Mouse (Mus musculus) neural tube, embryonic 11.5 days (tissue): Measurements from ENCODE around the gene Gbf1. TPM values are rescaled to one million over a fixed set of nuclear protein-coding genes. Genes with fewer than 3 reads are reported as not detected.

Source experiments
- ATAC-seq: fragments of 200-750 bp; cut with Nextera tagmentation; 2 replicates; pipeline ENCODE4 v1.8.0; 2017; ENCODE audit warnings: moderate number of reproducible peaks, mild to moderate bottlenecking, moderate TSS enrichment, moderate library complexity; ENCODE audit not compliant: insufficient read depth, low FRiP score, low TSS enrichment
- DNase-seq: peaks from one replicate; pipeline ENCODE4 v3.0.0-alpha.2; 2015; ENCODE audit warnings: low spot score
- H3K27ac ChIP-seq: fragments of 300-500 bp; sonication (generic); 2 replicates; pipeline ENCODE4 v1.5.1; 2014; ENCODE audit warnings: low read depth, mild to moderate bottlenecking, low read length
- H3K27me3 ChIP-seq: fragments of 300-500 bp; sonication (generic); 2 replicates; pipeline ENCODE4 v1.6.1; 2014; ENCODE audit warnings: mild to moderate bottlenecking, low read length, mixed read lengths; ENCODE audit not compliant: control insufficient read depth, insufficient read depth
- H3K36me3 ChIP-seq: fragments of 300-500 bp; sonication (generic); 2 replicates; pipeline ENCODE4 v1.6.1; 2014; ENCODE audit warnings: mild to moderate bottlenecking, low read length, moderate library complexity, mixed read lengths; ENCODE audit not compliant: control insufficient read depth, insufficient read depth
- H3K4me1 ChIP-seq: fragments of 300-500 bp; sonication (generic); 2 replicates; pipeline ENCODE4 v1.6.1; 2014; ENCODE audit warnings: low read length, mixed read lengths; ENCODE audit not compliant: control insufficient read depth, insufficient read depth
- H3K4me2 ChIP-seq: fragments of 300-500 bp; sonication (generic); 2 replicates; pipeline ENCODE4 v1.6.1; 2014; ENCODE audit warnings: low read depth, mild to moderate bottlenecking, moderate library complexity
- H3K4me3 ChIP-seq: fragments of 300-500 bp; sonication (generic); 2 replicates; pipeline ENCODE4 v1.5.1; 2014; ENCODE audit warnings: low read depth, low read length
- H3K9ac ChIP-seq: fragments of 300-500 bp; sonication (generic); 2 replicates; pipeline ENCODE4 v1.6.1; 2014; ENCODE audit warnings: mild to moderate bottlenecking, low read length
- H3K9me3 ChIP-seq: fragments of 300-500 bp; sonication (generic); 2 replicates; pipeline ENCODE4 v1.6.1; 2016; ENCODE audit warnings: low read length; ENCODE audit not compliant: control insufficient read depth
- WGBS: fragments of 180-500 bp; shearing (Covaris S2); extraction: QIAGEN DNeasy Blood & Tissue Kit; methylation state at CpG from one replicate; pipeline ENCODE4 v1.1.7; 2014; 5-methylcytosine and 5-hydroxymethylcytosine counted together
- polyA plus RNA-seq: library from polyadenylated mRNA; unstranded; fragments of >200 nt; fragmentation: Nextera tagmentation; extraction: Ambion mirVana; gene quantifications from 2 replicates; pipeline ENCODE4 v1.2.1, GENCODE M21; 2014

Gene Gbf1
- polyA plus RNA-seq, 1 experiment from 2014 or later = 52.0 TPM

- no peak for DNase-seq
- Histone ChIP-seq H3K27me3 (no peaks in the 10 kb centered on the region), H3K4me2 (no peak overlapping the region), H3K9ac (no peak overlapping the region), H3K36me3 (peaks cover 7% of the 10 kb centered on the region; the same call in 1 of the 2 replicates), H3K9me3 (no peaks in the 10 kb centered on the region), H3K4me3 (no peak overlapping the region), H3K27ac (no peak overlapping the region), H3K4me1 (no peaks in the 10 kb centered on the region)
- 94% methylated on average over 3 of the region's 3 CpGs for WGBS
- ATAC-seq = no peak
These were observed 17.1 kb downstream of the Gbf1 start for GRCm38 (mm10) chr19:46169396-46169795.

DNA sequence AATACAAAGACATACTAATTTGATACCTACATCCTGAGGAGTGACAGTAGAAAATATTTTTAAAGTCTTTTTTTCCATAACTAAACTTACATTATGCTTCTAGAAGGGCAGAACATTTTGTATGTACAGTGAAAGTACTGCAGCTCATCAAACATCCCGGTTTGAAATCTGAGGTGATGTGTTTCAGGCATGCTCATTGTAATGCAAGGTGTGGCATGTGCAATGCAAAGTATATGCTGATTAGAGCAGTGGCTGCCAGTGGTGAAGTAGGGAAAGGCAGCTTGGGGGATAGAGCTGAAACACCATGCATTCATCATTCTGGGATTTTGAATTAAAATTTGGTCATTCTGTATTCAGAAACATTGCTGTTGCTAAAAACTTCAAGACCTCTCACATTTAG lies 17.6 kb downstream of the Gbf1 start:
- Histone ChIP-seq H3K9me3 (no peaks in the 10 kb centered on the region), H3K4me3 (no peak overlapping the region), H3K27me3 (no peaks in the 10 kb centered on the region), H3K4me2 (no peak overlapping the region), H3K9ac (no peak overlapping the region), H3K36me3 (peaks cover 4% of the 10 kb centered on the region; the same call in 1 of the 2 replicates), H3K4me1 (no peaks in the 10 kb centered on the region), H3K27ac (no peak overlapping the region)
- ATAC-seq (no peak), DNase-seq (no peak)
- 64% methylated on average over 1 of the region's 1 CpGs for WGBS

- ATAC-seq = no peak
- Histone ChIP-seq H3K4me1 (no peaks in the 10 kb centered on the region), H3K9me3 (no peaks in the 10 kb centered on the region), H3K4me2 (no peak overlapping the region), H3K27ac (no peak overlapping the region), H3K9ac (no peak overlapping the region), H3K27me3 (no peaks in the 10 kb centered on the region), H3K36me3 (peaks cover 2% of the 10 kb centered on the region; the same call in 1 of the 2 replicates), H3K4me3 (no peak overlapping the region)
- no peak for DNase-seq
- 85% methylated on average over 5 of the region's 5 CpGs for WGBS
These were observed 20.2 kb downstream of the Gbf1 start for GRCm38 (mm10) chr19:46172541-46172940.

GRCm38 (mm10) chr19:46175173-46175572 lies 22.9 kb downstream of the Gbf1 start:
- ATAC-seq (no peak), DNase-seq (no peak)
- Histone ChIP-seq H3K9me3 (no peaks in the 10 kb centered on the region), H3K4me2 (no peak overlapping the region), H3K4me3 (no peak overlapping the region), H3K9ac (no peak overlapping the region), H3K4me1 (no peaks in the 10 kb centered on the region), H3K36me3 (peaks cover 2% of the 10 kb centered on the region; the same call in 1 of the 2 replicates), H3K27me3 (no peaks in the 10 kb centered on the region), H3K27ac (no peak overlapping the region)

- 54% methylated on average over 5 of the region's 5 CpGs for WGBS
These were observed 24.7 kb downstream of the Gbf1 start for GRCm38 (mm10) chr19:46177046-46177445.

DNA sequence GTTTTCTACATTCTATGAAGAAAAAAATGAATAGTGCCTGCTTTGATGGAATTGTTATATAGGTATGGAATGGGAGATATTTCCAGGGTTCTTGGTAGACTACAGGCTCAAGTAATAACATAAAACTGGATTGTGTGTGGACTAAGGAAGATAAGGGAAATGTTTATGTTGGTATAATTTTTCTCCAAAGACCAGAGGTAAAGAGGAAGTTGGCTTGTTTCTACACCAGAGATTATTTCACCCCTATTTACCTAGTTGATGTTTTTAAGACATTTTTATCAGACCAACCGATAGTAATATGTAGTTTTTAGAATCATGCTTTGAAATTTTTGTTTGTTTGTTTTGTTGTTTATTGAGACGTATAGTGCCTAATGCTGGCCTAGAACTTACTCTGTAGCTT lies 28.0 kb downstream of the Gbf1 start:
- H3K4me2 ChIP-seq = no peak overlapping the region
- no peak overlapping the region for H3K4me3 ChIP-seq
- no peak overlapping the region for H3K27ac ChIP-seq
- H3K27me3 ChIP-seq = no peaks in the 10 kb centered on the region
- H3K4me1 ChIP-seq = no peaks in the 10 kb centered on the region
- 93% methylated on average over 2 of the region's 2 CpGs for WGBS
- ATAC-seq = no peak
- no peak for DNase-seq
- no peaks in the 10 kb centered on the region for H3K36me3 ChIP-seq
- H3K9me3 ChIP-seq = no peaks in the 10 kb centered on the region
- no peak overlapping the region for H3K9ac ChIP-seq

More at GRCm38 (mm10) chr19:46177046-46177445, 24.7 kb downstream of the Gbf1 start:
- DNase-seq (no peak), ATAC-seq (no peak)
- H3K9me3 ChIP-seq = no peaks in the 10 kb centered on the region
- no peak overlapping the region for H3K27ac ChIP-seq
- H3K36me3 ChIP-seq = no peaks in the 10 kb centered on the region
- H3K4me1 ChIP-seq = no peaks in the 10 kb centered on the region
- H3K4me2 ChIP-seq = no peak overlapping the region
- H3K9ac ChIP-seq = no peak overlapping the region
- no peaks in the 10 kb centered on the region for H3K27me3 ChIP-seq
- H3K4me3 ChIP-seq = no peak overlapping the region

GRCm38 (mm10) chr19:46182241-46182640 lies 29.9 kb downstream of the Gbf1 start:
- no peaks in the 10 kb centered on the region for H3K9me3 ChIP-seq

GRCm38 (mm10) chr19:46186611-46187010 lies 34.3 kb downstream of the Gbf1 start:
- H3K4me1 ChIP-seq = no peaks in the 10 kb centered on the region
- WGBS = 56% methylated on average over 3 of the region's 3 CpGs
- H3K4me3 ChIP-seq = no peak overlapping the region
- no peaks in the 10 kb centered on the region for H3K27me3 ChIP-seq
- no peaks in the 10 kb centered on the region for H3K36me3 ChIP-seq
- no peak overlapping the region for H3K27ac ChIP-seq
- DNase-seq (no peak), ATAC-seq (no peak)
- no peak overlapping the region for H3K9ac ChIP-seq
- no peaks in the 10 kb centered on the region for H3K9me3 ChIP-seq
- no peak overlapping the region for H3K4me2 ChIP-seq

More at GRCm38 (mm10) chr19:46182241-46182640, 29.9 kb downstream of the Gbf1 start:
- no peak overlapping the region for H3K4me2 ChIP-seq
- WGBS = 92% methylated on average over 3 of the region's 3 CpGs
- H3K27ac ChIP-seq = no peak overlapping the region
- ATAC-seq (no peak), DNase-seq (no peak)
- H3K27me3 ChIP-seq = no peaks in the 10 kb centered on the region
- H3K36me3 ChIP-seq = no peaks in the 10 kb centered on the region
- H3K4me1 ChIP-seq = no peaks in the 10 kb centered on the region
- H3K9ac ChIP-seq = no peak overlapping the region
- no peak overlapping the region for H3K4me3 ChIP-seq

DNA sequence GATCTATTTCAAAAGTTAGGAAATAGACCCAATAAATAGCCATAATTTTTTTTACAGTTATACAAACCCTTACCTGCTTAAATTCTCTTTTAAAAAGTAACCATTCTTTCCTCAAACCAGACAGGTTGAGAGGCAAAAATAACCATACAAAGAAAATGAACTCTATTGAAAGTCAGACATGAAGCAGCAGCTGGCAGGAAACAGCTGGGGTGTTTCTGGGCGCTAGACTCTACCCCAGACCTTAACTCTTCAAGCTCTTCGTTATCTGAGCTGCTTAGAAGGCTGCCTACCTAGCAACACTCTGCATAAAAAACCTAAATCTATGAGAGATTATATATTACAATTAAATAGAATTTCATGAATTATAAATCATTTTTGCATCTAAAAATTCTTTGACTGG lies 34.9 kb downstream of the Gbf1 start:
- H3K4me3 ChIP-seq = no peak overlapping the region
- DNase-seq = no peak
- WGBS = 71% methylated on average over 2 of the region's 2 CpGs
- H3K4me1 ChIP-seq = no peaks in the 10 kb centered on the region
- ATAC-seq = no peak
- no peaks in the 10 kb centered on the region for H3K9me3 ChIP-seq
- H3K9ac ChIP-seq = no peak overlapping the region
- no peaks in the 10 kb centered on the region for H3K36me3 ChIP-seq
- no peak overlapping the region for H3K27ac ChIP-seq
- no peaks in the 10 kb centered on the region for H3K27me3 ChIP-seq
- H3K4me2 ChIP-seq = no peak overlapping the region
